Mouse (Mus musculus) heart, adult 2 months (tissue): ENCODE data around the gene Slc25a27. TPM values are rescaled to one million over a fixed set of nuclear protein-coding genes. Genes with fewer than 3 reads are reported as not detected.

Source experiments
- DNase-seq, 2 experiments: peaks; one replicate each; pipeline ENCODE4 v3.0.0; 2021
- H3K27ac ChIP-seq: fragments of 200-600 bp; 2 replicates; pipeline ENCODE4 v1.8.1; 2022
- H3K27me3 ChIP-seq: fragments of 200-500 bp; 2 replicates; pipeline ENCODE4 v1.6.1; 2012; ENCODE audit warnings: mild to moderate bottlenecking, low read length, inconsistent platforms, mixed read lengths; ENCODE audit not compliant: control insufficient read depth, insufficient read depth
- H3K36me3 ChIP-seq: fragments of 200-500 bp; 2 replicates; pipeline ENCODE4 v1.6.1; 2012; ENCODE audit warnings: low read length, inconsistent platforms; ENCODE audit not compliant: control insufficient read depth, insufficient read depth
- H3K4me1 ChIP-seq: fragments of 200-500 bp; 2 replicates; pipeline ENCODE4 v1.6.1; 2011; ENCODE audit warnings: low read length; ENCODE audit not compliant: control insufficient read depth, insufficient read depth
- H3K4me3 ChIP-seq: fragments of 200-600 bp; 2 replicates; pipeline ENCODE4 v1.8.1; 2022
- H3K79me2 ChIP-seq: fragments of 200-500 bp; replicated peaks from 2 replicates; pipeline ENCODE4 v1.6.1; 2012; ENCODE audit warnings: mild to moderate bottlenecking, inconsistent platforms, low read length, moderate library complexity, mixed read lengths; ENCODE audit not compliant: control insufficient read depth, insufficient read depth
- H3K9ac ChIP-seq: fragments of 200-500 bp; 2 replicates; pipeline ENCODE4 v1.6.1; 2012; ENCODE audit warnings: low read depth, mild to moderate bottlenecking, control low read depth, inconsistent platforms, low read length, mixed read lengths
- CTCF ChIP-seq: fragments of 200-600 bp; IDR thresholded peaks from 2 replicates; pipeline ENCODE4 v1.8.1; 2022; ENCODE audit warnings: antibody characterized with exemption, mild to moderate bottlenecking, moderate library complexity
- EP300 ChIP-seq: fragments of 200-500 bp; IDR thresholded peaks from 2 replicates; pipeline ENCODE4 v1.6.1; 2011; ENCODE audit warnings: low read depth, low read length, control low read depth; ENCODE audit not compliant: insufficient read depth
- POLR2A ChIP-seq: fragments of 200-500 bp; IDR thresholded peaks from 2 replicates; pipeline ENCODE4 v1.6.1; 2011; ENCODE audit warnings: mild to moderate bottlenecking, low read depth, low read length, control low read depth; ENCODE audit not compliant: insufficient read depth
- WGBS: fragments of 180-500 bp; shearing (Covaris S2); methylation state at CpG from one replicate; pipeline ENCODE4 v1.1.7; 2018; 5-methylcytosine and 5-hydroxymethylcytosine counted together
- intact Hi-C: fragments of 180-260 bp; cut with DNase I; formaldehyde crosslinking; loops from one replicate; pipeline ENCODE4 v1.15.1; 2025
- polyA plus RNA-seq: library from polyadenylated mRNA; depleted of rRNA; stranded (reverse); fragments of >200 nt; gene quantifications from 2 replicates; pipeline ENCODE4 v1.2.3, GENCODE M21; 2012
- total RNA-seq, 2 experiments: library from RNA; stranded (reverse); gene quantifications; 2 replicates each; pipeline ENCODE4 v1.2.3; 2021

Gene Slc25a27
- total and polyA plus RNA-seq, 3 experiments: 2.2 to 3.2 (median 2.3) TPM

- no peak for DNase-seq
- intact Hi-C loops: loop anchor here (10.0 kb wide), 1 partner anchor 815 kb away; no protein-coding TSS in a partner anchor
- H3K27me3 ChIP-seq: peaks cover 19% of the 10 kb centered on the region
- H3K79me2 ChIP-seq: no peaks in the 10 kb centered on the region
- no peak within 1 kb of the TSS for H3K27ac ChIP-seq
- TF ChIP-seq EP300: no peak
- TF ChIP-seq POLR2A: no peak
- TF ChIP-seq CTCF: no peak
- no peaks in the 10 kb centered on the region for H3K36me3 ChIP-seq
- no peak within 1 kb of the TSS for H3K9ac ChIP-seq
- no peaks in the 10 kb centered on the region for H3K4me1 ChIP-seq
- H3K4me3 ChIP-seq: no peak within 1 kb of the TSS
- 5% methylated on average over 83 of the region's 83 CpGs for WGBS
These were observed 37.3 kb downstream of the Slc25a27 start, which contains the start of gene Tdrd6 for GRCm38 (mm10) chr17:43629496-43630426. Gene Tdrd6 (minus strand): TSS chr17:43630299.

- DNase-seq: no peak
- intact Hi-C loops: loop anchor here (10.0 kb wide), 1 partner anchor 816 kb away; no protein-coding TSS in a partner anchor
These were observed 38.0 kb downstream of the Slc25a27 start for GRCm38 (mm10) chr17:43629026-43629495.

GRCm38 (mm10) chr17:43628246-43628645 lies 38.8 kb downstream of the Slc25a27 start:
- Histone ChIP-seq H3K27me3 (peaks cover 19% of the 10 kb centered on the region), H3K27ac (no peak overlapping the region), H3K4me3 (no peak overlapping the region), H3K4me1 (no peaks in the 10 kb centered on the region), H3K9ac (no peak overlapping the region), H3K36me3 (no peaks in the 10 kb centered on the region), H3K79me2 (no peaks in the 10 kb centered on the region)
- no peak for TF ChIP-seq POLR2A
- TF ChIP-seq CTCF: no peak
- TF ChIP-seq EP300: no peak
- intact Hi-C loops: loop anchor here (10.0 kb wide), 1 partner anchor 817 kb away; no protein-coding TSS in a partner anchor
- 87% methylated on average over 10 of the region's 10 CpGs for WGBS
- no peak for DNase-seq

More at GRCm38 (mm10) chr17:43629026-43629495, 38.0 kb downstream of the Slc25a27 start:
- 25% methylated on average over 24 of the region's 24 CpGs for WGBS
- TF ChIP-seq POLR2A (no peak), EP300 (no peak), CTCF (no peak)
- Histone ChIP-seq H3K9ac (no peak overlapping the region), H3K4me3 (no peak overlapping the region), H3K27ac (no peak overlapping the region), H3K4me1 (no peaks in the 10 kb centered on the region), H3K27me3 (peaks cover 19% of the 10 kb centered on the region), H3K36me3 (no peaks in the 10 kb centered on the region), H3K79me2 (no peaks in the 10 kb centered on the region)

DNA sequence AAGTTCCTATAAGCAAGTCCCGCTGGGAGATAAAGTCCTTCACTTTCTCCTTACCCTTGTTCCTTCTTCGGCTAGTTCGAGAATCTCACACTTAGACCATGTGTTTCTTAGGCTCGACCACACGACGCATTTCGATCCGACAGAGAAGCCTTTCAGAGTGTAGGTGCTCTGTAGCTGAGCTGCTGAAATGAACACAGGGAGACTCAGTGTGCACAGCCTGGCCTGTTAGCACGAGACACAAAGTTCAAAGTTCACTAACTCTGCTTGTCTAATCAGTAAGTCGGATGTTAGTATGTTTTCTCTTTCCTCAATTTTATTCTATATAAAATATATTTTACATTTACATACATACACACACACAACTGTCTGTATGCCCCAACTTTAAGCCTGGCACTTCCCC lies 44.9 kb downstream of the Slc25a27 start:
- no peak for TF ChIP-seq CTCF
- TF ChIP-seq POLR2A: no peak
- no peak for TF ChIP-seq EP300
- H3K27me3 ChIP-seq: no peaks in the 10 kb centered on the region
- H3K79me2 ChIP-seq: no peaks in the 10 kb centered on the region
- no peak overlapping the region for H3K27ac ChIP-seq
- H3K4me1 ChIP-seq: no peaks in the 10 kb centered on the region
- no peak overlapping the region for H3K9ac ChIP-seq
- 90% methylated on average over 10 of the region's 10 CpGs for WGBS
- H3K4me3 ChIP-seq: no peak overlapping the region
- DNase-seq: no peak
- intact Hi-C loops: loop anchor here (10.0 kb wide), 1 partner anchor 823 kb away; no protein-coding TSS in a partner anchor
- H3K36me3 ChIP-seq: no peaks in the 10 kb centered on the region

DNA sequence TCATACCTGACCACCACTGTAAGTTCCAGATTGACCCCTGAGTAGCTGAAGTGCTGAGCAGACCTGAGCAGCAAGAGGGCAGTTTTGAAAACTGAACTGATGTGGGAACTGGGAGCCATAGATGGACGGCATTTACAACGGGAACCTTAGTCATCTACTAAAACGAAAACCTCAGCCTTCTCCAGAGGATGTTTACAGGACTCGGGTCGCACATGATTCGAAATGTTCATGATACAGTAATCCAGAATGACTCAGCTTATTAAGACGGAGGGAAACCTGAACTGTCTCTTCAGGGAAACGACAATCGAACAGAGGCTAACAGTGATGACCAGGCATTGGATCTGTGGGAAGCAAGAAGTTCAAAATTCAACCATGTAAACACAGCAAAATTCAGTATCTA lies 47.9 kb downstream of the Slc25a27 start:
- DNase-seq: no peak
- intact Hi-C loops: no loop called here
- Histone ChIP-seq H3K4me3 (no peak overlapping the region), H3K27me3 (no peaks in the 10 kb centered on the region), H3K4me1 (no peaks in the 10 kb centered on the region), H3K27ac (no peak overlapping the region), H3K79me2 (no peaks in the 10 kb centered on the region), H3K36me3 (no peaks in the 10 kb centered on the region), H3K9ac (no peak overlapping the region)
- WGBS: 86% methylated on average over 9 of the region's 9 CpGs
- TF ChIP-seq CTCF (no peak), EP300 (no peak), POLR2A (no peak)

DNA sequence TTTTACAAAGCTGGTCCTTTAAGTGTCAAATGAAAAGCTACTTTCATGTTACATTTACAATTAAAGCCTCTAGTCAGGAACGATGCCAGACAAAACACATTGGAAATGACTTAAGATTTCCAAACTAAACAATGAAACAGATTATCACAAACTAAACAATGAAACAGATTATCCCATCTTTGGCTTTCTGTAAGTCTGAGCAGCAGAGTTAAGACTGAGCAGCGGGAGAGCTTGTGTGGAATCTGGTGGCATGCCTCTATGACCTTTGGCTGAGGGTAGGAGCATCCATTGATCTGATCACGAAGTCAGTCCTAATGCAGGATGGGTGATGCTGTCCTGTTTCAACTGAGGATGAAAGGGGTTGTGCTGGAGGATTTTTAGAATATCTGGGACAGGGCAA lies 54.8 kb downstream of the Slc25a27 start:
- Histone ChIP-seq H3K4me1 (no peaks in the 10 kb centered on the region), H3K27me3 (no peaks in the 10 kb centered on the region), H3K36me3 (no peaks in the 10 kb centered on the region), H3K4me3 (no peak overlapping the region), H3K27ac (no peak overlapping the region), H3K9ac (no peak overlapping the region), H3K79me2 (no peaks in the 10 kb centered on the region)
- intact Hi-C loops: no loop called here
- TF ChIP-seq CTCF (no peak), POLR2A (no peak), EP300 (no peak)
- 31% methylated on average over 3 of the region's 3 CpGs for WGBS
- DNase-seq: no peak
